Mouse (Mus musculus) embryonic fibroblast, embryonic 13.5 days (primary cell): ENCODE measurements around the gene Krt86.

ENCODE experiments used
- CTCF ChIP-seq: IDR thresholded peaks from 2 replicates; pipeline ENCODE4 v1.5.1; 2011; ENCODE audit warnings: mild to moderate bottlenecking, control low read depth, low read length, moderate library complexity, borderline replicate concordance; ENCODE audit not compliant: insufficient read depth
- POLR2A ChIP-seq: IDR thresholded peaks from 2 replicates; pipeline ENCODE4 v1.6.1; 2011; ENCODE audit warnings: low read depth, mild to moderate bottlenecking, control low read depth, low read length, moderate library complexity

GRCm38 (mm10) chr15:101455292-101455691 lies 18.0 kb upstream of the Krt86 start:
- no peak for TF ChIP-seq POLR2A
- no peak for TF ChIP-seq CTCF
